Mouse (Mus musculus): Measurements from ENCODE around the gene Uvrag.

The Uvrag gene

GRCm38 (mm10) chr7:99015419-99015818 lies 125.5 kb downstream of the Uvrag start:
- no peak for DNase-seq

DNA sequence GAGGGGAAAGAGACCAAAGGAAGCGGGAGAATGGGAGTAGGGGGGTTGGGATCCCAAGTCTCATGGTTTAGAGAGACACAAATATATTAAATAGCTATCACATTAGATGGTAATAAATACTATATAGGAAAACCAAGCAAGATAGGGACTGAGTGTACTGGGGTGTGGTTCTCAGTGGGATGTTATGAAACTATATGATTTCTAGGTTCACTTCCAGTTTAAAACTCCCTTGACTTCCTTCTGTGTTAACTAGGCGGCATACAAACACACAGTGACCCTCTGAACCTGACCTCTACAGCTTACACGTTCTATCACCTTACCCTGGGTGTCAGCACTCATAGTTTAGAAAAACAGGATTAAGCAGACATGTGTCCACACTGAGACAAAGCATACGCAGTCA lies 126.3 kb downstream of the Uvrag start:
- DNase-seq: no peak

- DNase-seq: peak; percentile 39 to 42
Observed at GRCm38 (mm10) chr7:99007506-99008354, 133.2 kb downstream of the Uvrag start.

DNA sequence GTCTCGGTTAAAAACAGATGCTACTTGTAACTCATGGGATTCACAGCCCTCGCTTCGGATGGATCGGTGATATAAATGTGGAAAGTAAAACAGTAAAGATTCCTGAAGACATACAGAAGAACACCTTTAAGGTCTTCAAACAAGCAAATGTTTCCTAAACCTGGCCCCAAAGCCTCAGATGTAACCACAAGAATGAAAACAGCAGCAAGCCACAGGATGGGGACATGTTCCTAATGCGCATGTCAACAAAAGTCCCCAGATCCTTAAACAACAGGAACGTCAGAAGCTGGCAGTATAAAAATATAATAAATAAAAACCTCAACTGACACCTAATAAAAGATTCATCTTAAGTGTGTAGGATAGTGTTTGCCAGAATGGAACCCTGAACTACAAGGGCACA lies 137.7 kb downstream of the Uvrag start:
- DNase-seq: no peak

DNA sequence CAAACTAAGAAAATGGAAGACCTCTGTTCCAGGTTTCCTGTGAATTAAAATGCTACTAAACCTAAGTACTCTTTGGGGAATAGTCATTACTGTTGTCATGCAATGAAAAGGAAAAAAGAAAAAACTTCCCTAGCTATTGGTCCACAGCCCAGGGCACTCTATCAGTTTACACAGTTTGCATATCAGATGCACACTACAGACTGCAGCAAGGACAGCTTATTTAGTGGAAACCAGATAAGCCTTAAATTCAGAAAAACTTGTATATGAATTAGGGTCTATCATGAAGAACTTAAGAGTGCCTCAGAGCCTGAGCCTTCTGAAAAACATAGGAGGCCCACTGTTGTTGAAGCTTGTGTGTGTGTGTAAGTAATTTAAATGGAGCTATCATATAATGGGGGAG lies 142.2 kb downstream of the Uvrag start:
- no peak for DNase-seq

DNA sequence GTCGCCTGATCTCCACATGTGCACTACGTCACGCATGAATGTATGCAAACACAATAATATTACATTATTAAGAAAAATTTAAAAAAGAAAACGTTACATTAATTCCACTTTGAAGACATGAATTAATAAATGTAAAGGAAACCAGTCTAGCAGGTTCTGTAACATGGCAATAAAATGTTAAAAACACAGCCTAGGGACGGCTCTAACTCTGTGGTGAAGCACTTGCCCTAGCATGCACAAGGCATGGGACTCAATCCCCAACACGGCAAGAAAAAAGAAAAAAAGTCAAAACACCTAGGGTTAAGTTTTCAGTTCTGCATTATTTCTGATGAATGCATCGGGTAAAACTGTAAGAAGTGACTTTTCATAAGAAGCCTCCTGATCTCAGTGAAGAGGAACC lies 143.2 kb downstream of the Uvrag start:
- DNase-seq: no peak

GRCm38 (mm10) chr7:98996791-98997190 lies 144.2 kb downstream of the Uvrag start:
- DNase-seq: no peak

GRCm38 (mm10) chr7:98995126-98995727 lies 145.7 kb downstream of the Uvrag start:
- DNase-seq: no peak

DNA sequence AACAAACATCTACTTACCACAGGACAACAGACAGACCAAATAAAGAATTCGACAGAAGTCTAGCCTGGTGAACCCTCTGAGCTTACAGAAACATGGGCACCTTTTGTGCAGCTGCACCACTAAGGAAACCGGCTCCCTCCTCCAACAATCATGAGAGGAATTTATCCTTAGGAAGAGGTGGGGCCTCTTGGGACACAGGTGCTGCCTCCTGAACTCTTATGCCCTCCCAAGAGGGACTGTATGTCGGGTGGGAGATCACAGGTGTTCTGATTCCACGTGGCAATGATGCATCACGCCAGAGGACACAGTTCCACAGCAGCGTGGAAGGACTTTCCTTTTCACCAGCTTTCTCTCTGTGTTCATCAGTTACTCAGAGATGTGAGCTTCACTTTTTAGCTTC lies 146.8 kb downstream of the Uvrag start:
- DNase-seq: no peak

- DNase-seq: no peak
Observed at GRCm38 (mm10) chr7:98993395-98993794, 147.5 kb downstream of the Uvrag start.

DNA sequence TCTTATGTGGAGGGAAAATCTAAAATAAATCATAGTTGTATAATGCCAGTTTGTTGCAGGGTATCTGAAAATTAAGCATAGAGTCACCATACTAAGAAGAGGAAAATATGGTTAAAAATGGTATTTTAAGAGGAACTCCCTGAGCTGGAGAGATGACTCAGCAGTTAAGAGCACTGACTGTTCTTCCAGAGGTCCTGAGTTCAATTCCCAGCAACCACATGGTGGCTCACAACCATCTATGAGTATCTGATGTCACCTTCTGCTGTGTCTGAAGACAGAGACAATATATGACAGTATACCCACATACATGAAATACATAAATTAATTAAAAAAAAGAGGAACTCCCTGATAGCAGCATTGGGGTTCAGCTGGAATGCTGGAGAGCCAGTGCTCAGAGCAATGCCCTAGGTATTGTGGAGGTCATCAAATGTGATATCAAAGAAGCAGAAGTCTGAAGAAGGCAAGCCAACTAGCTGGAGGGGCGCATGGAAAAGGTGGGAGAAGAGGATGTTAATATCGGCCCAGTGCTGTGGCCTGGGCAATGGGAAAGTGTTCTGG lies 149.7 kb downstream of the Uvrag start:
- no peak for DNase-seq

DNA sequence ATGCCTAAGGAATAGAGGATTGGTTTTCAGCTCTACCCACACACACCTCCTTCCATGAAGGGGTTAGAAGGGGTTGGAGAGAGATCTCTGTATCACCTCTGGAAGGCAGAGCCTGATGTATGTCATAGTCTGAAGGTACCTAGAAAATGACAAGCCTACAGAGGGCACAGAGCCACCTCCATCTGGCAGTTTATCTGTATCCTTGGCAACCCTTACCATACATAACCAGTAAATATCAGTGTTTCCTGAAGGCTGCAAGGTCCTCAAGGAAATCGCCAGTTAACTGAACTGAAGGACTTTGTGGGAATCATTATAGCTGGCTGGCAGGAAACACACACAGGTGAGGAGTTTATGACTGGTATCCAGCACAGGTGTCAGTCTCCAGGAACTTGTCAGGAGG lies 150.4 kb downstream of the Uvrag start:
- no peak for DNase-seq

- no peak for DNase-seq
Observed at GRCm38 (mm10) chr7:98986962-98987441, 153.9 kb downstream of the Uvrag start.

- no peak for DNase-seq
Observed at GRCm38 (mm10) chr7:98985935-98986334, 155.0 kb downstream of the Uvrag start.

DNA sequence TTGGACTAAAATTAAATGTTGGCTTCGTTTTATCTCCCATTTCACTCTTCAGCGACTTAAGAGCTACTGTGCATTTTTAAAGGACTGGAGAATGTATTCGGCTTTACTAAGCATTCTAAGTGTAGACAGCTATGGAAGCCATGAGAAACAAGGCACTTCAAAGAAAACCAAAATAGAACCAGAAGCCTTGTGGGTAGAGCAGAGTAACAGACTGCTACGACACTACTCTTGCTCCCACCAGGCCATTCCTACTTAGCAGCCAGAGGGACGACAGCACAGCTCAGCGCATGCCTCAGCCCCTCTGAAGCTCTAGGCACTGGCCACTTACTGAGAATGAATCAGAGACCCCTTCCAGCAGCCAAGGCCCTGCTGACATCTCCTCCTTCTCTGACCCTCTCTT lies 155.5 kb downstream of the Uvrag start:
- no peak for DNase-seq

GRCm38 (mm10) chr7:98984319-98984718 lies 156.6 kb downstream of the Uvrag start:
- DNase-seq: no peak

DNA sequence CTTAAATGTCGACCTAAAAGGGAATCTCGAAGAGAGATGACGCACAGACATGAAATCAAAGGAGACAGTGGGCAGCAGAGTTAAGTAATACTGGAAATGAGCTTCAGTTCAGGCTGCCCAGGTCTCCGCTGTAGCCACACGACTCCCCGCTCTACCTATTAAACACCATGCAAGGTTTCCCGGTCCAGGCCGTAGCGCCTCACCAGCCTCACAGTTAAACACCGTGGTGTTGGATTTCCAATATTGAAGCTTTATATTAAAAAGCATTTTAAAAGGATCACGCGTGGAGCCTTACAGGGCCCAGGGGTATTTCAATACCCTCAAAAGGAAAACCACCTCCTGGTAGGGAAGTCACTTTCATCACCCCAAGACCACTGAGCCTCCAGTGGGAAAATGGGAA lies 157.9 kb downstream of the Uvrag start:
- DNase-seq: no peak

DNA sequence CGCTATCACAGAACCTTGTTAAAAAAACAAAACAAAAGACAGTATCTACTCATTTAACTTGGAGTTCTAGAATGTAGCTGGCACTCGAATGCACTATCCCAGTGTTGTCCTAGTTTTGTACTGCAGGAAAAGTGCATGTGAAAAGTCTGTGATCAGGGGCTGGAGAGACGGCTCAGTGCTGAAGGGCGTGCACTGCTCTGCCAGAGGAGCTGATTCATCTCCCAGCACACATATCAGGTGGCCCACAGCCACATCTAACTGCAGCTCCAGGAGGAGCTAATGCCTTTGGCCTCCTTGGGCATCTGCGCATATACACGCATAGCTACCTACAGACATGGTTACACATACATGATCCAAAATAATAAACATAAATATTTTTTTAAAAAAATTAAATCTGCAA lies 159.5 kb downstream of the Uvrag start:
- DNase-seq: no peak

- no peak for DNase-seq
Observed at GRCm38 (mm10) chr7:98976839-98977457, 164.0 kb downstream of the Uvrag start.

GRCm38 (mm10) chr7:98974590-98974989 lies 166.4 kb downstream of the Uvrag start:
- no peak for DNase-seq

GRCm38 (mm10) chr7:98970721-98971120 lies 170.2 kb downstream of the Uvrag start:
- no peak for DNase-seq

- no peak for DNase-seq
Observed at GRCm38 (mm10) chr7:98968741-98969395, 172.1 kb downstream of the Uvrag start.

DNA sequence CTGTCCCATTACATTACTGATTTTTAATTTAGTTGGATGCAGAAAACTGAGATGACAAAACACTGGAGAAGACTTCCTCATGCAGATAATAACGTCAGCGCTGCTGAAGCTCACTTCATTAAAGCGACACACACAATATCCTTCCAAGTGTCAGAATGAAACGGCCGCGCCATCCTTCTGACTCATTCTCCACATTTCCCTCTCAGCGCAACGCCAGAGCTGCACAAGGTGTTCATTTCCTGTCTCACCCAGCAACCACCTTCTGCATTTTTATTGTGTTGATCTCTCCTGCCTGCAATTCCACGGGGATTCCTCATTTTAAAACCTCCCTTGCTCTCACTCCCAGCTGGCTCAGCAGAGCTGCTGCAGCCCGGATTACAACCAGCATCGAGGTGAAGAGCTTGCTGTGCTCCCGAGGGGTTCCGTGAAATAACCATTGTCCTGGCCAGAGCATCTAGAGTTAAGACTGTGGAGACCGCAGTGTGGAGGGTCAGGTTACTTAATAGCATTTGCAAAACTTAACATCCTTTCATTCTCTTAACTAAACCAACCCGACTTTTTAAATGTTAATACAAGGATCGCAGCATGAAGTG lies 172.8 kb downstream of the Uvrag start:
- no peak for DNase-seq
